Mouse (Mus musculus) intestine, embryonic 16.5 days (tissue): ENCODE measurements around the gene Col15a1. TPM values are rescaled to one million over a fixed set of nuclear protein-coding genes. Genes with fewer than 3 reads are reported as not detected.

Experiments used
- ATAC-seq: fragments of 200-750 bp; cut with Nextera tagmentation; 2 replicates; pipeline ENCODE4 v1.8.0; 2017; ENCODE audit warnings: moderate TSS enrichment, moderate library complexity
- H3K27ac ChIP-seq: fragments of 300-500 bp; sonication (generic); 2 replicates; pipeline ENCODE4 v1.5.1; 2014; ENCODE audit warnings: mild to moderate bottlenecking, low read length
- H3K27me3 ChIP-seq: fragments of 300-500 bp; sonication (generic); replicated peaks from 2 replicates; pipeline ENCODE4 v1.6.1; 2014; ENCODE audit warnings: low read length, control low read depth, mixed read lengths; ENCODE audit not compliant: control insufficient read depth, insufficient read depth
- H3K36me3 ChIP-seq: fragments of 300-500 bp; sonication (generic); 2 replicates; pipeline ENCODE4 v1.6.1; 2014; ENCODE audit warnings: low read length, control low read depth; ENCODE audit not compliant: control insufficient read depth, insufficient read depth
- H3K4me1 ChIP-seq: fragments of 300-500 bp; sonication (generic); 2 replicates; pipeline ENCODE4 v1.6.1; 2014; ENCODE audit warnings: low read length, control low read depth, mixed read lengths; ENCODE audit not compliant: control insufficient read depth, insufficient read depth
- H3K4me2 ChIP-seq: fragments of 300-500 bp; sonication (generic); 2 replicates; pipeline ENCODE4 v1.6.1; 2014; ENCODE audit warnings: low read depth, low read length, control low read depth
- H3K4me3 ChIP-seq: fragments of 300-500 bp; sonication (generic); 2 replicates; pipeline ENCODE4 v1.5.1; 2014; ENCODE audit warnings: mild to moderate bottlenecking, low read length
- H3K9ac ChIP-seq: fragments of 300-500 bp; sonication (generic); 2 replicates; pipeline ENCODE4 v1.6.1; 2014; ENCODE audit warnings: low read depth, low read length
- H3K9me3 ChIP-seq: fragments of 300-500 bp; sonication (generic); 2 replicates; pipeline ENCODE4 v1.6.1; 2016; ENCODE audit warnings: low read length, control low read depth; ENCODE audit not compliant: control insufficient read depth
- WGBS: fragments of 180-500 bp; shearing (Covaris S2); extraction: QIAGEN DNeasy Blood & Tissue Kit; methylation state at CpG from one replicate; pipeline ENCODE4 v1.1.7; 2014; 5-methylcytosine and 5-hydroxymethylcytosine counted together
- polyA plus RNA-seq: library from polyadenylated mRNA; unstranded; fragments of >200 nt; fragmentation: Nextera tagmentation; extraction: Ambion mirVana; gene quantifications from 2 replicates; pipeline ENCODE4 v1.2.1, GENCODE M21; 2015

The Col15a1 gene
- polyA plus RNA-seq, 1 experiment from 2014 or later = 12.7 TPM

GRCm38 (mm10) chr4:47353416-47354111 is 145.6 kb downstream of the Col15a1 start:
- H3K27me3 ChIP-seq = no peaks in the 10 kb centered on the region
- peaks cover 5% of the 10 kb centered on the region; the same call in 1 of the 2 replicates for H3K4me1 ChIP-seq
- no peaks in the 10 kb centered on the region for H3K9me3 ChIP-seq
- ATAC-seq = peak; percentile 81
- H3K27ac ChIP-seq = peak overlapping the region; percentile 96
- no peaks in the 10 kb centered on the region for H3K36me3 ChIP-seq
- H3K9ac ChIP-seq = peak overlapping the region; percentile 91
- peak overlapping the region; percentile 96 for H3K4me3 ChIP-seq
- under 1% methylated on average over 58 of the region's 73 CpGs for WGBS
- peak overlapping the region; percentile 77 for H3K4me2 ChIP-seq

- no peak for ATAC-seq
These were observed 146.3 kb downstream of the Col15a1 start for GRCm38 (mm10) chr4:47354304-47354703.

GRCm38 (mm10) chr4:47362662-47363061 is 154.7 kb downstream of the Col15a1 start:
- H3K9me3 ChIP-seq = no peaks in the 10 kb centered on the region

More at GRCm38 (mm10) chr4:47354304-47354703, 146.3 kb downstream of the Col15a1 start:
- H3K36me3 ChIP-seq = no peaks in the 10 kb centered on the region
- 42% methylated on average over 3 of the region's 3 CpGs for WGBS
- H3K9ac ChIP-seq = peak overlapping the region; percentile 91
- peak overlapping the region; percentile 77 for H3K4me2 ChIP-seq
- H3K27me3 ChIP-seq = no peaks in the 10 kb centered on the region
- H3K9me3 ChIP-seq = no peaks in the 10 kb centered on the region
- H3K4me3 ChIP-seq = peak overlapping the region; percentile 96
- peaks cover 5% of the 10 kb centered on the region; the same call in 1 of the 2 replicates for H3K4me1 ChIP-seq
- no peak overlapping the region for H3K27ac ChIP-seq

More at GRCm38 (mm10) chr4:47362662-47363061, 154.7 kb downstream of the Col15a1 start:
- Histone ChIP-seq H3K27me3 (no peaks in the 10 kb centered on the region), H3K27ac (no peak overlapping the region), H3K9ac (no peak overlapping the region), H3K4me2 (no peak overlapping the region), H3K36me3 (no peaks in the 10 kb centered on the region), H3K4me1 (peaks cover 3% of the 10 kb centered on the region; the same call in 1 of the 2 replicates), H3K4me3 (no peak overlapping the region)
- ATAC-seq = no peak
- 82% methylated on average over 2 of the region's 2 CpGs for WGBS

Other genes with a start within 250 kb of the Col15a1 start
- 0.07 and 0.17 TPM in 2 replicates for gene Gabbr2, start 216.3 kb upstream of the Col15a1 start, polyA plus RNA-seq
- 1.1 and 1.4 TPM in 2 replicates for gene Anks6, start 150.7 kb upstream of the Col15a1 start, polyA plus RNA-seq
- gene Galnt12, start 116.3 kb upstream of the Col15a1 start, polyA plus RNA-seq = 21.0 and 21.4 TPM in 2 replicates
- 17.5 and 20.6 TPM in 2 replicates for gene Tgfbr1, start 145.1 kb downstream of the Col15a1 start, polyA plus RNA-seq